Mouse (Mus musculus): ENCODE results near the gene Lgr4.

Gene Lgr4

DNA sequence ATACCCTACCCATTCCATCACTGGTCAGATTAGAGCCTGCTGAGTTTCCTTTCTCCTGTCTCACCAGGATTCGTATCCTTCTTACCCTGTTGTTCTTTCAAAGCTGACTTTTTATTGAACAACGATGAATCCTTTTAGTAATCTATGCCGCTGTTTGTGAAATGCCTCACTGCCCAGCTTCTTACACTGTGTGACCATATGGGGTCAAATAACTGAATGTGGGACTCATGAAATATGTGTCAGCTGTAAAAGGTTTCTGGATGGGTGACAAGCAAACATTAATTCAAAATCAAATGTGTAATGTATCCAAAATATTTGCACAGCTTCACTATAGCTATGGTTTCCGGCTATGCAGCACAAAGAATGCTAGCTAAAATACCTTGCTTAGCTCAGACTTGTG lies 28.1 kb downstream of the Lgr4 start:
- Histone ChIP-seq H3K4me3 (replicated peaks; ENCODE audit: low read length) (no peak overlapping the region), H3K9me3 (ENCODE audit: low read length) (no peaks in the 10 kb centered on the region), H3K27me3 (ENCODE audit: insufficient read depth, low read length) (no peaks in the 10 kb centered on the region), H3K36me3 (ENCODE audit: insufficient read depth, low read length) (peaks cover 17% of the 10 kb centered on the region; the same call in 1 of the 2 replicates), H3K4me1 (replicated peaks; ENCODE audit: low read depth, low read length) (peaks cover 89% of the 10 kb centered on the region)
- TF ChIP-seq CTCF (conservative IDR thresholded peaks at IDR 0.05; ENCODE audit: low read length), result no peak
- no peak for TF ChIP-seq NANOG (IDR thresholded peaks at IDR 0.05; ENCODE audit: borderline replicate concordance, low read length)
- TF ChIP-seq POU5F1 (IDR thresholded peaks at IDR 0.05; ENCODE audit: borderline replicate concordance, low read length), result no peak

DNA sequence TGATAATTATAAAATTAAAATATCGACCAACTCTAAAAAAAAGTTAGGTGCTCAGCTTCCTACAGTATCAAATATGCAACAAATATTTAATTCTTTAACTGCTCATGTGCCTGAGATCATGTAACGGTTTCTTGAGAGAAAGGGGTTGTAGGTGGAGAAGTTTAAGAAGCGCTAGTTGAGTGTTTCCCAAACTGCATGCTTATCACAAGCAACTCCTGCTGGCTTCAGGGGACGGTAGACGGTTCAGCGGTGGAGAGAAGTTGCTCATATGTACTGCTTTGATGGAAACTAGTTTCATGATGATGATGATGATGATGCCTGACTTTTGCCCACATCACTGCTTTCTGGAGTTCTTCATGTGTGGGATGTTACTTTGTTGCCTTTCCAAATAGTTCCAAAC lies 29.0 kb downstream of the Lgr4 start:
- no peaks in the 10 kb centered on the region for H3K9me3 ChIP-seq (ENCODE audit: low read length)
- peaks cover 21% of the 10 kb centered on the region for H3K36me3 ChIP-seq (ENCODE audit: insufficient read depth, low read length)
- peaks cover 94% of the 10 kb centered on the region for H3K4me1 ChIP-seq (replicated peaks; ENCODE audit: low read depth, low read length)
- no peak overlapping the region for H3K4me3 ChIP-seq (replicated peaks; ENCODE audit: low read length)
- H3K27me3 ChIP-seq (ENCODE audit: insufficient read depth, low read length), result no peaks in the 10 kb centered on the region
- TF ChIP-seq NANOG (IDR thresholded peaks at IDR 0.05; ENCODE audit: borderline replicate concordance, low read length) (no peak), CTCF (conservative IDR thresholded peaks at IDR 0.05; ENCODE audit: low read length) (no peak), POU5F1 (IDR thresholded peaks at IDR 0.05; ENCODE audit: borderline replicate concordance, low read length) (no peak)

DNA sequence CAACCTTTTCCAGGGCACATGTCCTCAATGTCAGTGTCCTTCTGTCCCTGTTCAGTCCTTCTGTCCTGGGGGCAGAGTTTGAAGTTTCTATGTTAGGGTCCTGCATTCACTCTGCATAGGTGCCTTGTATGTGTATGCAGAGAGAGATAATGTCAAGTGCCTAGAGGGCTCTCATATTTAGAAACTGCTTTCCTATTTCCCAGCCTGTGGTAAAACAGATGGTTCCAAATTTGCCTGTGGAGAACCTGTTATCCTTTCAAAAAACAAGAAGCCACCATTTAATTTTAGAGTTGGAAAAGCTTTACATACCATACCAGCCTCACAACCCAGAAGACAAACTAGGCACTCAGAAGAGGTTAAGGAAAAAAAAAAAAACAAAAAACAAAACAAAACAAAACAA lies 32.1 kb downstream of the Lgr4 start:
- no peaks in the 10 kb centered on the region for H3K27me3 ChIP-seq (ENCODE audit: insufficient read depth, low read length)
- H3K4me1 ChIP-seq (replicated peaks; ENCODE audit: low read depth, low read length), result peaks cover 94% of the 10 kb centered on the region
- H3K9me3 ChIP-seq (ENCODE audit: low read length), result no peaks in the 10 kb centered on the region
- H3K36me3 ChIP-seq (ENCODE audit: insufficient read depth, low read length), result peaks cover 39% of the 10 kb centered on the region
- TF ChIP-seq NANOG (IDR thresholded peaks at IDR 0.05; ENCODE audit: borderline replicate concordance, low read length) (no peak), CTCF (conservative IDR thresholded peaks at IDR 0.05; ENCODE audit: low read length) (no peak), POU5F1 (IDR thresholded peaks at IDR 0.05; ENCODE audit: borderline replicate concordance, low read length) (no peak)
- H3K4me3 ChIP-seq (replicated peaks; ENCODE audit: low read length), result no peak overlapping the region

DNA sequence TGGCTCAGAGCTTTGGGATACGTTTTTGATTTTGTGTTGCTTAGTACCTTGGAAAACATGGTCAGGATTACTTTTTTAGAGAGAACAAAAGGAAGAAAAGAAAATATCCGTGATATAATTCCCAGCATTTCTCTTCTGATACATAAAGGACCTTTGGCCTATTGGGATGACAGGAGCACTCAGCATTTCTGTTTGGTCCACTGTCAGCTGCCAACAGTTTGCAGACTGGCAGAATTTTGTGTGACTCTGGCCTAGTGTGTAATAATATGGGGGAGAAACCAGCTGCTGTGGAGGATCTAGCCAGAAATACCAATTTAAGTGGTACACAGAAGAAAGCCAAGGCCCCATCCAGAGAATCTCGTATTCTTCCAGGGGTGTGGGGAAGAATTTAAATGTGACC lies 32.9 kb downstream of the Lgr4 start:
- Histone ChIP-seq H3K27me3 (ENCODE audit: insufficient read depth, low read length) (no peaks in the 10 kb centered on the region), H3K36me3 (ENCODE audit: insufficient read depth, low read length) (peaks cover 42% of the 10 kb centered on the region), H3K9me3 (ENCODE audit: low read length) (no peaks in the 10 kb centered on the region), H3K4me3 (replicated peaks; ENCODE audit: low read length) (no peak overlapping the region), H3K4me1 (replicated peaks; ENCODE audit: low read depth, low read length) (peaks cover 94% of the 10 kb centered on the region)
- TF ChIP-seq POU5F1 (IDR thresholded peaks at IDR 0.05; ENCODE audit: borderline replicate concordance, low read length), result no peak
- TF ChIP-seq NANOG (IDR thresholded peaks at IDR 0.05; ENCODE audit: borderline replicate concordance, low read length), result no peak
- TF ChIP-seq CTCF (conservative IDR thresholded peaks at IDR 0.05; ENCODE audit: low read length), result no peak

DNA sequence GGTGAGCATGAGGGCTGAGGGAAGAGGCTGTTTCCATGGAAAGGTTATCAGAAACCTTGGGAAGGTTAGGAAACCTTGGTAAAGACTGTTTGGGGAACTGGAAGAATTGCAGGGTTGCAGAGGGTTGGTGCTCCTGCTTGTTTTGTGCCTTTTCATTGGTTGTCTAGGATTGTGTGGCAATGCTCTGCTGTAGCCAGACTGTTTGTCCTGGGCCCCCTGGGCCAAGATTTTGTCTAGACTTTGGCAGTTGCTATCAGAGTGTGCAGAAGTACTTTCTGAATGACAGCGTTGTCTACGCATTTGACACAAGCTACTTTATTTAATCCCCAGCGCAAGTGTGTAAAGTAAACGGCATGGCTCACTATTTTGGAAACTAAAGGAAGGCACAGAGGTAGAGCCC lies 33.6 kb downstream of the Lgr4 start:
- TF ChIP-seq POU5F1 (IDR thresholded peaks at IDR 0.05; ENCODE audit: borderline replicate concordance, low read length) (no peak), NANOG (IDR thresholded peaks at IDR 0.05; ENCODE audit: borderline replicate concordance, low read length) (no peak), CTCF (conservative IDR thresholded peaks at IDR 0.05; ENCODE audit: low read length) (no peak)
- Histone ChIP-seq H3K27me3 (ENCODE audit: insufficient read depth, low read length) (no peaks in the 10 kb centered on the region), H3K4me3 (replicated peaks; ENCODE audit: low read length) (no peak overlapping the region), H3K4me1 (replicated peaks; ENCODE audit: low read depth, low read length) (peaks cover 91% of the 10 kb centered on the region), H3K9me3 (ENCODE audit: low read length) (no peaks in the 10 kb centered on the region), H3K36me3 (ENCODE audit: insufficient read depth, low read length) (peaks cover 37% of the 10 kb centered on the region)

DNA sequence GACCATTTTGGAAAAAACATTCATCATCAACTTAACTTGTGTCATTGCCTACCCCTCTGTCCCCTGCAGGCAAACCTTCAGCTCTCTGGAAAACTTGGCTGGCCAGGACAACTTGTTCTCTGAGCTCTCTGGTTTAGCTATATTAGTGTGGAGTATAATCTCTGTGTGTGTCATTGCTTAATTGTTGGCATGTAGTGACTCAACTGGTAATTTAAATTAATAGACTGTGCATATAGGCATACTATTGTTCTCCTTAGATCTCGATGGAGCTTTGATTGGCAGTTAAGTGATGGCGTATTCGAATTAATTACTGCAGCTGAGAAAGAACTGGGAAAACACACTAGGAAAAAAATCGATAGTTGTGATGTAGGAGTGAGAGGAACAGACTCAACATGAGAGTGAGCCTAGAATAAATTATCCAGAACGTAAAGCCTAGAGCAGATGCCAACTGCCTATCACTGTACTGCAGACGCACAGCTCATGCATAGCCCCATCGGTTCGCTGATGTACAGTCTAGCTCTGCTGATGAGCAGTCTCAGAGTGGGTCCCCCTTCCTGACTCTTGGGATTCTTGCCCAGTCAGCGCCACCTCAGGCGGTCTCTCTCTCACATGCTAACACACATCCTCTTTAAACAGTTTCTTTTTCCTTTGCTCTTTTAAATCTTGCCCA lies 35.7 kb downstream of the Lgr4 start:
- H3K4me1 ChIP-seq (replicated peaks; ENCODE audit: low read depth, low read length), result peaks cover 80% of the 10 kb centered on the region
- no peak for TF ChIP-seq CTCF (conservative IDR thresholded peaks at IDR 0.05; ENCODE audit: low read length)
- no peak for TF ChIP-seq NANOG (IDR thresholded peaks at IDR 0.05; ENCODE audit: borderline replicate concordance, low read length)
- TF ChIP-seq POU5F1 (IDR thresholded peaks at IDR 0.05; ENCODE audit: borderline replicate concordance, low read length), result no peak
- no peak overlapping the region for H3K4me3 ChIP-seq (replicated peaks; ENCODE audit: low read length)
- no peaks in the 10 kb centered on the region for H3K9me3 ChIP-seq (ENCODE audit: low read length)
- no peaks in the 10 kb centered on the region for H3K27me3 ChIP-seq (ENCODE audit: insufficient read depth, low read length)
- peaks cover 37% of the 10 kb centered on the region for H3K36me3 ChIP-seq (ENCODE audit: insufficient read depth, low read length)

DNA sequence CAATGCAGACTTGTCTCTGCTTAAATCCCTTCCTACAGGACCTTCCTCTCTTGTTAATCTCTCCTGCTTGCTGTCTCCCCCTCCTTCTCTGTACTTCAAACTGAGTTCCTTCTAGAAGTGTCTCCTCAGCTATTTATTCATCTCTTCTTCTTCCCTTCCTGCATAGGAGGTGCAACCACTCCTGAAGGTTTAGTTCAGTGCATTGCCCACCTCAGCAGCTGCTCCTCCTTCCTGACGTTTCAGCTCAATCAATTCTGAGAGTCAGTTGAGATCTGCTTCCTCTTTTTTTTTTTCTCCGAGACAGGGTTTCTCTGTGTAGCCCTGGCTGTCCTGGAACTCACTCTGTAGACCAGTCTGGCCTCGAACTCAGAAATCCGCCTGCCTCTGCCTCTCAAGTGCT lies 36.4 kb downstream of the Lgr4 start:
- H3K4me3 ChIP-seq (replicated peaks; ENCODE audit: low read length), result no peak overlapping the region
- no peak for TF ChIP-seq NANOG (IDR thresholded peaks at IDR 0.05; ENCODE audit: borderline replicate concordance, low read length)
- no peak for TF ChIP-seq POU5F1 (IDR thresholded peaks at IDR 0.05; ENCODE audit: borderline replicate concordance, low read length)
- TF ChIP-seq CTCF (conservative IDR thresholded peaks at IDR 0.05; ENCODE audit: low read length), result no peak
- H3K36me3 ChIP-seq (ENCODE audit: insufficient read depth, low read length), result peaks cover 40% of the 10 kb centered on the region
- H3K4me1 ChIP-seq (replicated peaks; ENCODE audit: low read depth, low read length), result peaks cover 77% of the 10 kb centered on the region
- no peaks in the 10 kb centered on the region for H3K9me3 ChIP-seq (ENCODE audit: low read length)
- H3K27me3 ChIP-seq (ENCODE audit: insufficient read depth, low read length), result no peaks in the 10 kb centered on the region

DNA sequence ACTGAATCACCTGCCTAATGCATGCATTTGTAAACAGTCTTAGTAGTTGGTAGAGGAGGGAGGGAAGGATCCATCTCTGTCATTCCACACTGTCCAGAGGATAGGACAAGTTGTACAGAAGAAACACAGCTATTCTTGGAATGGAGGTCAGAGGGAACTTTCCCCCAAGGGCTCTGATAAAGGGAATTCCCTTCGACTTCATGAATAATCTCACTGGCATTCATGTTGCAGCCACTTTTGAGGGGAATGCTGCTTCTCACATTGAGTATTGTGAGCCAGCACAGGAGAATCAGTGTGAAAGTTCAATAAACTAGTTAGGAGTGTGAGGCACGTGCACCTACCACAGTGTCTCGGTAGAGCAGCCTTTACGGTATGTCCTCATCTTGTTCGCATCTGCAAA lies 37.6 kb downstream of the Lgr4 start:
- TF ChIP-seq NANOG (IDR thresholded peaks at IDR 0.05; ENCODE audit: borderline replicate concordance, low read length) (no peak), POU5F1 (IDR thresholded peaks at IDR 0.05; ENCODE audit: borderline replicate concordance, low read length) (no peak), CTCF (conservative IDR thresholded peaks at IDR 0.05; ENCODE audit: low read length) (no peak)
- peaks cover 33% of the 10 kb centered on the region for H3K36me3 ChIP-seq (ENCODE audit: insufficient read depth, low read length)
- peaks cover 76% of the 10 kb centered on the region for H3K4me1 ChIP-seq (replicated peaks; ENCODE audit: low read depth, low read length)
- no peak overlapping the region for H3K4me3 ChIP-seq (replicated peaks; ENCODE audit: low read length)
- no peaks in the 10 kb centered on the region for H3K27me3 ChIP-seq (ENCODE audit: insufficient read depth, low read length)
- no peaks in the 10 kb centered on the region for H3K9me3 ChIP-seq (ENCODE audit: low read length)

DNA sequence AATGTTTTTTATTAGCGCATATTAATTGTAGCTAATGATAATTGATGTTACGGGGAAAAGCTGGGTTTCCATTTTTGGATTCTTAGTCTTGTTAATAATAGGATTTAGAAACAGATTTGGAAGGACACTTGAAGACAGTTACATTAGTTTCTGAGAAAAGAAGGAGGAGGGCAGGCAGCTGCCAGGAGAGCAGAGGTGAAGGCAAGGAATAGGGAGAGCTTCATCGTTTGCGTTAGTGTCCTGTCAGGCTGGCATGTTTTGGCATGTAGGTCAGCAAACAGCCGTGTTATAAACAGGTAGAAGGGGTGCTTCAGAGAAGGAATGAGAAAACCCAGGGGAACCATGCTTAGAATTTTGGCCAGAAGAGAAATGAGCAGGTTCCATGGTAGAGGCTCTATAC lies 38.5 kb downstream of the Lgr4 start:
- no peak overlapping the region for H3K4me3 ChIP-seq (replicated peaks; ENCODE audit: low read length)
- peaks cover 68% of the 10 kb centered on the region for H3K4me1 ChIP-seq (replicated peaks; ENCODE audit: low read depth, low read length)
- no peaks in the 10 kb centered on the region for H3K27me3 ChIP-seq (ENCODE audit: insufficient read depth, low read length)
- TF ChIP-seq CTCF (conservative IDR thresholded peaks at IDR 0.05; ENCODE audit: low read length) (no peak), POU5F1 (IDR thresholded peaks at IDR 0.05; ENCODE audit: borderline replicate concordance, low read length) (no peak)
- peaks cover 33% of the 10 kb centered on the region for H3K36me3 ChIP-seq (ENCODE audit: insufficient read depth, low read length)
- H3K9me3 ChIP-seq (ENCODE audit: low read length), result no peaks in the 10 kb centered on the region
